Mouse (Mus musculus) urinary bladder, postnatal 36 days (tissue): ENCODE measurements at regions not wholly inside any gene's neighbourhood (a gene's known extent, or its start where the extent isn't known, plus 50 kb on each side); places are given as distances from the start of the nearest gene placed in this dataset.
A peak's percentile ranks its signal among the peaks of the same experiment; 100 is the strongest.

Source experiments
- DNase-seq, 2 experiments: peaks; one replicate each; pipeline ENCODE4 v3.0.0; 2022; ENCODE audit warnings: low spot score in 2 of 2, mixed read lengths in 1 of 2

- DNase-seq, result no peak
Measured at GRCm38 (mm10) chr14:104008538-104008937, 164.3 kb upstream of the Ednrb start.

- peak in 1 of 2 experiments; percentile 21 for DNase-seq
Measured at GRCm38 (mm10) chr14:104006426-104006825, 162.2 kb upstream of the Ednrb start.

GRCm38 (mm10) chr14:104005132-104005531, 160.9 kb upstream of the Ednrb start:
- no peak for DNase-seq

- no peak for DNase-seq
Measured at GRCm38 (mm10) chr14:104002421-104002820, 158.2 kb upstream of the Ednrb start.

- DNase-seq, result no peak
Measured at GRCm38 (mm10) chr14:103990418-103990817, 146.2 kb upstream of the Ednrb start.

- no peak for DNase-seq
Measured at GRCm38 (mm10) chr14:103989949-103990348, 145.7 kb upstream of the Ednrb start.

GRCm38 (mm10) chr14:103987266-103987665, 143.1 kb upstream of the Ednrb start:
- no peak for DNase-seq

- no peak for DNase-seq
Measured at GRCm38 (mm10) chr14:103984349-103984748, 140.1 kb upstream of the Ednrb start.

GRCm38 (mm10) chr14:103978808-103979207, 134.6 kb upstream of the Ednrb start:
- DNase-seq, result no peak

- no peak for DNase-seq
Measured at GRCm38 (mm10) chr14:103977769-103978168, 133.6 kb upstream of the Ednrb start.

GRCm38 (mm10) chr14:103973955-103974354, 129.8 kb upstream of the Ednrb start:
- no peak for DNase-seq

- DNase-seq, result no peak
Measured at GRCm38 (mm10) chr14:103973111-103973510, 128.9 kb upstream of the Ednrb start.

- DNase-seq, result no peak
Measured at GRCm38 (mm10) chr14:103969305-103969704, 125.1 kb upstream of the Ednrb start.

GRCm38 (mm10) chr14:103966293-103966692, 122.1 kb upstream of the Ednrb start:
- no peak for DNase-seq

GRCm38 (mm10) chr14:103962303-103962881, 118.2 kb upstream of the Ednrb start:
- DNase-seq, result no peak

- no peak for DNase-seq
Measured at GRCm38 (mm10) chr14:103951899-103952298, 107.7 kb upstream of the Ednrb start.

GRCm38 (mm10) chr14:103949950-103950349, 105.7 kb upstream of the Ednrb start:
- DNase-seq, result no peak

- no peak for DNase-seq
Measured at GRCm38 (mm10) chr14:103948026-103948777, 104.0 kb upstream of the Ednrb start.

- peak in 1 of 2 experiments; percentile 5 for DNase-seq
Measured at GRCm38 (mm10) chr14:103945753-103946152, 101.6 kb upstream of the Ednrb start.

- no peak for DNase-seq
Measured at GRCm38 (mm10) chr14:103939867-103940266, 95.7 kb upstream of the Ednrb start.

GRCm38 (mm10) chr14:103938937-103939336, 94.7 kb upstream of the Ednrb start:
- no peak for DNase-seq

- no peak for DNase-seq
Measured at GRCm38 (mm10) chr14:103938201-103938600, 94.0 kb upstream of the Ednrb start.

GRCm38 (mm10) chr14:103937700-103938099, 93.5 kb upstream of the Ednrb start:
- DNase-seq, result no peak
